Mouse (Mus musculus): ENCODE results near the gene Robo1. TPM values are rescaled to one million over a fixed set of nuclear protein-coding genes. Genes with fewer than 3 reads are reported as not detected.

Robo1 gene
- polyA plus RNA-seq, 1 experiment: 2.2 TPM

- TF ChIP-seq POLR2A (IDR thresholded peaks at IDR 0.05; ENCODE audit: low read depth, low read length) (no peak), CTCF (conservative IDR thresholded peaks at IDR 0.05; ENCODE audit: insufficient read depth, insufficient read length, low read depth, low read length) (no peak)
- no peaks in the 10 kb centered on the region for H3K4me1 ChIP-seq (ENCODE audit: control insufficient read depth, insufficient read depth, low read length)
- no peaks in the 10 kb centered on the region for H3K27me3 ChIP-seq (replicated peaks; ENCODE audit: control insufficient read depth, insufficient read depth, low read length)
- WGBS: 76% methylated on average over 4 of the region's 4 CpGs
- DNase-seq: no peak
- no peak overlapping the region for H3K4me3 ChIP-seq (ENCODE audit: insufficient read depth, low read depth, low read length)
- no peak overlapping the region for H3K27ac ChIP-seq (ENCODE audit: insufficient read depth, low read depth, low read length)
- no peaks in the 10 kb centered on the region for H3K36me3 ChIP-seq (ENCODE audit: control insufficient read depth, insufficient read depth, low read length)
These were observed 622.8 kb downstream of the Robo1 start for GRCm38 (mm10) chr16:72930871-72931270.

- no peak for DNase-seq
- H3K4me1 ChIP-seq (ENCODE audit: control insufficient read depth, insufficient read depth, low read length): no peaks in the 10 kb centered on the region
- no peaks in the 10 kb centered on the region for H3K36me3 ChIP-seq (ENCODE audit: control insufficient read depth, insufficient read depth, low read length)
- no peak overlapping the region for H3K4me3 ChIP-seq (ENCODE audit: insufficient read depth, low read depth, low read length)
- H3K27ac ChIP-seq (ENCODE audit: insufficient read depth, low read depth, low read length): no peak overlapping the region
- no peak for TF ChIP-seq CTCF (conservative IDR thresholded peaks at IDR 0.05; ENCODE audit: insufficient read depth, insufficient read length, low read depth, low read length)
- no peaks in the 10 kb centered on the region for H3K27me3 ChIP-seq (replicated peaks; ENCODE audit: control insufficient read depth, insufficient read depth, low read length)
These were observed 626.8 kb downstream of the Robo1 start for GRCm38 (mm10) chr16:72934908-72935307.

- 66% methylated on average over 3 of the region's 3 CpGs for WGBS
- DNase-seq: no peak
- no peak overlapping the region for H3K27ac ChIP-seq (ENCODE audit: insufficient read depth, low read depth, low read length)
- no peaks in the 10 kb centered on the region for H3K36me3 ChIP-seq (ENCODE audit: control insufficient read depth, insufficient read depth, low read length)
- no peaks in the 10 kb centered on the region for H3K27me3 ChIP-seq (replicated peaks; ENCODE audit: control insufficient read depth, insufficient read depth, low read length)
- no peaks in the 10 kb centered on the region for H3K4me1 ChIP-seq (ENCODE audit: control insufficient read depth, insufficient read depth, low read length)
- H3K4me3 ChIP-seq (ENCODE audit: insufficient read depth, low read depth, low read length): no peak overlapping the region
- no peak for TF ChIP-seq POLR2A (IDR thresholded peaks at IDR 0.05; ENCODE audit: low read depth, low read length)
- no peak for TF ChIP-seq CTCF (conservative IDR thresholded peaks at IDR 0.05; ENCODE audit: insufficient read depth, insufficient read length, low read depth, low read length)
These were observed 629.1 kb downstream of the Robo1 start for GRCm38 (mm10) chr16:72937183-72937582.

GRCm38 (mm10) chr16:72939862-72940261, 631.8 kb downstream of the Robo1 start:
- TF ChIP-seq POLR2A (IDR thresholded peaks at IDR 0.05; ENCODE audit: low read depth, low read length) (no peak), CTCF (conservative IDR thresholded peaks at IDR 0.05; ENCODE audit: insufficient read depth, insufficient read length, low read depth, low read length) (no peak)
- H3K4me3 ChIP-seq (ENCODE audit: insufficient read depth, low read depth, low read length): no peak overlapping the region
- H3K36me3 ChIP-seq (ENCODE audit: control insufficient read depth, insufficient read depth, low read length): no peaks in the 10 kb centered on the region
- H3K4me1 ChIP-seq (ENCODE audit: control insufficient read depth, insufficient read depth, low read length): no peaks in the 10 kb centered on the region
- WGBS: 89% methylated on average over 3 of the region's 3 CpGs
- no peaks in the 10 kb centered on the region for H3K27me3 ChIP-seq (replicated peaks; ENCODE audit: control insufficient read depth, insufficient read depth, low read length)
- DNase-seq: no peak
- no peak overlapping the region for H3K27ac ChIP-seq (ENCODE audit: insufficient read depth, low read depth, low read length)

GRCm38 (mm10) chr16:72940786-72941185, 632.7 kb downstream of the Robo1 start:
- Histone ChIP-seq H3K36me3 (ENCODE audit: control insufficient read depth, insufficient read depth, low read length) (no peaks in the 10 kb centered on the region), H3K4me3 (ENCODE audit: insufficient read depth, low read depth, low read length) (no peak overlapping the region), H3K27me3 (replicated peaks; ENCODE audit: control insufficient read depth, insufficient read depth, low read length) (no peaks in the 10 kb centered on the region), H3K27ac (ENCODE audit: insufficient read depth, low read depth, low read length) (no peak overlapping the region), H3K4me1 (ENCODE audit: control insufficient read depth, insufficient read depth, low read length) (no peaks in the 10 kb centered on the region)
- TF ChIP-seq POLR2A (IDR thresholded peaks at IDR 0.05; ENCODE audit: low read depth, low read length): no peak
- WGBS: 68% methylated on average over 8 of the region's 8 CpGs
- DNase-seq: no peak

- Histone ChIP-seq H3K27ac (ENCODE audit: insufficient read depth, low read depth, low read length) (no peak overlapping the region), H3K4me3 (ENCODE audit: insufficient read depth, low read depth, low read length) (no peak overlapping the region), H3K36me3 (ENCODE audit: control insufficient read depth, insufficient read depth, low read length) (no peaks in the 10 kb centered on the region), H3K27me3 (replicated peaks; ENCODE audit: control insufficient read depth, insufficient read depth, low read length) (no peaks in the 10 kb centered on the region), H3K4me1 (ENCODE audit: control insufficient read depth, insufficient read depth, low read length) (no peaks in the 10 kb centered on the region)
- DNase-seq: no peak
- TF ChIP-seq POLR2A (IDR thresholded peaks at IDR 0.05; ENCODE audit: low read depth, low read length): no peak
- no peak for TF ChIP-seq CTCF (conservative IDR thresholded peaks at IDR 0.05; ENCODE audit: insufficient read depth, insufficient read length, low read depth, low read length)
- 93% methylated on average over 4 of the region's 4 CpGs for WGBS
These were observed 636.3 kb downstream of the Robo1 start for GRCm38 (mm10) chr16:72944403-72944802.

GRCm38 (mm10) chr16:72951969-72952368, 643.9 kb downstream of the Robo1 start:
- no peak overlapping the region for H3K4me3 ChIP-seq (ENCODE audit: insufficient read depth, low read depth, low read length)
- no peaks in the 10 kb centered on the region for H3K36me3 ChIP-seq (ENCODE audit: control insufficient read depth, insufficient read depth, low read length)
- TF ChIP-seq POLR2A (IDR thresholded peaks at IDR 0.05; ENCODE audit: low read depth, low read length) (no peak), CTCF (conservative IDR thresholded peaks at IDR 0.05; ENCODE audit: insufficient read depth, insufficient read length, low read depth, low read length) (no peak)
- 78% methylated on average over 6 of the region's 6 CpGs for WGBS
- H3K27me3 ChIP-seq (replicated peaks; ENCODE audit: control insufficient read depth, insufficient read depth, low read length): no peaks in the 10 kb centered on the region
- DNase-seq: no peak
- no peak overlapping the region for H3K27ac ChIP-seq (ENCODE audit: insufficient read depth, low read depth, low read length)
- H3K4me1 ChIP-seq (ENCODE audit: control insufficient read depth, insufficient read depth, low read length): no peaks in the 10 kb centered on the region
